Mouse (Mus musculus): ENCODE data around the gene Helz2. TPM values are rescaled to one million over a fixed set of nuclear protein-coding genes. Genes with fewer than 3 reads are reported as not detected.

Helz2 gene
- total and polyA plus RNA-seq, 2 experiments from 2014 or later = 0.24 to 2.8 TPM

GRCm38 (mm10) chr2:181253248-181253647 is 11.4 kb upstream of the Helz2 start:
- Histone ChIP-seq H3K27ac (no peak overlapping the region), H3K36me3 (ENCODE audit: insufficient read depth, low read length) (peaks cover 55% of the 10 kb centered on the region), H3K9ac (replicated peaks; ENCODE audit: low read length) (no peak overlapping the region), H3K4me2 (ENCODE audit: low read depth, low read length) (no peak overlapping the region), H3K4me3 (ENCODE audit: low read length) (no peak overlapping the region), H3K9me3 (ENCODE audit: low read length) (no peaks in the 10 kb centered on the region), H3K4me1 (ENCODE audit: insufficient read depth, low read length) (no peaks in the 10 kb centered on the region), H3K27me3 (ENCODE audit: insufficient read depth, low read length) (no peaks in the 10 kb centered on the region)
- ATAC-seq = no peak
- 94% methylated on average over 1 of the region's 1 CpGs for WGBS
- TF ChIP-seq CTCF (IDR thresholded peaks at IDR 0.05; ENCODE audit: low read depth) = no peak
- DNase-seq (ENCODE audit: low spot score) = no peak

DNA sequence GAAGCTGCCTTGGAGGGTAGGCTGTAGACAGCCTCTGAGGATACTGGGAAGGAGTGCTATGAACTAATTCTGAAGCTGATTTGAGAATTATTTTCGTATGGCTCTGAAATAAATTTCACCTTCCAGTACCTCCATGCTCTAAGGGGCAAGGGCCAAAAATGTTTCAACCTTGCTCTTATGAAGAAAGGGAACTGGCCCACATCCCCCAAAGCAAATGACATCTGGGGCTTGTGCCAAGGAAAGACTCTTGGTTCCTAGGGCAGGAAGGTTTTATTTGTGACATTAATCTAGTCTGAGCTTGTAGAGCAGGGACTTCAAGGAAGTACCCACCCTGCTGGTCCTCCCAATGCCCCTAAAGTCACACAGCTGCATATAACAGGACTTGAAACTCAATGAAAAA is 10.0 kb upstream of the Helz2 start:
- Histone ChIP-seq H3K27me3 (ENCODE audit: insufficient read depth, low read length) (no peaks in the 10 kb centered on the region), H3K9me3 (ENCODE audit: low read length) (0 out of 2 replicates have a peak, but pooled peaks cover 2% of the 10 kb centered on the region), H3K4me1 (ENCODE audit: insufficient read depth, low read length) (no peaks in the 10 kb centered on the region), H3K36me3 (ENCODE audit: insufficient read depth, low read length) (peaks cover 44% of the 10 kb centered on the region), H3K27ac (no peak overlapping the region), H3K4me2 (ENCODE audit: low read depth, low read length) (no peak overlapping the region), H3K9ac (replicated peaks; ENCODE audit: low read length) (no peak overlapping the region), H3K4me3 (ENCODE audit: low read length) (no peak overlapping the region)
- no peak for ATAC-seq
- TF ChIP-seq CTCF (IDR thresholded peaks at IDR 0.05; ENCODE audit: low read depth) = no peak
- WGBS = 92% methylated on average over 1 of the region's 1 CpGs
- no peak for DNase-seq (ENCODE audit: low spot score)

DNA sequence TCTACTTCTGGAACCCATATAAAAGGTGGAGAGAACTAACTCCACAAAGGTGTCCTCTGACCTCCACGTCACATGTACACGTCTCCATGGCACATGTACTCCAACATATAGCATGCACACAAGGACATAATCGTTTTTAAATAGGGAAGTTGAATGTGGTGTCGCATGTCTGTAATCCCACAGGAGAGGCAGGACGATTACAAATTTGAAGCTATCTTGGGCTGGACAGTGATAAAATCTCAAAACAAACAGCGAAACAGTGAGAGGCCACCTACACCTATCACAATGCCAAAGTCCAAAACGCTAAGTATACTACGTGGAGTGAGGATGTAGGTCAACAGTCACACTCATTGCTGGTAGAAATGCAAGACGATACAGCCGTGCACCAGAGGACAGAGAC is 7.4 kb upstream of the Helz2 start:
- Histone ChIP-seq H3K4me3 (ENCODE audit: low read length) (no peak overlapping the region), H3K4me1 (ENCODE audit: insufficient read depth, low read length) (no peaks in the 10 kb centered on the region), H3K9ac (replicated peaks; ENCODE audit: low read length) (no peak overlapping the region), H3K27ac (no peak overlapping the region), H3K27me3 (ENCODE audit: insufficient read depth, low read length) (no peaks in the 10 kb centered on the region), H3K36me3 (ENCODE audit: insufficient read depth, low read length) (peaks cover 22% of the 10 kb centered on the region), H3K4me2 (ENCODE audit: low read depth, low read length) (no peak overlapping the region), H3K9me3 (ENCODE audit: low read length) (0 out of 2 replicates have a peak, but pooled peaks cover 2% of the 10 kb centered on the region)
- WGBS = 88% methylated on average over 10 of the region's 10 CpGs
- no peak for DNase-seq (ENCODE audit: low spot score)
- no peak for TF ChIP-seq CTCF (IDR thresholded peaks at IDR 0.05; ENCODE audit: low read depth)
- no peak for ATAC-seq

- Histone ChIP-seq H3K27me3 (ENCODE audit: insufficient read depth, low read length) (no peaks in the 10 kb centered on the region), H3K4me3 (ENCODE audit: low read length) (no peak overlapping the region), H3K27ac (no peak overlapping the region), H3K9me3 (ENCODE audit: low read length) (0 out of 2 replicates have a peak, but pooled peaks cover 2% of the 10 kb centered on the region), H3K4me2 (ENCODE audit: low read depth, low read length) (no peak overlapping the region), H3K4me1 (ENCODE audit: insufficient read depth, low read length) (no peaks in the 10 kb centered on the region), H3K36me3 (ENCODE audit: insufficient read depth, low read length) (no peaks in the 10 kb centered on the region), H3K9ac (replicated peaks; ENCODE audit: low read length) (no peak overlapping the region)
- ATAC-seq (no peak), DNase-seq (ENCODE audit: low spot score) (no peak)
- TF ChIP-seq CTCF (IDR thresholded peaks at IDR 0.05; ENCODE audit: low read depth) = no peak
- 29% methylated on average over 2 of the region's 2 CpGs for WGBS
Measured at GRCm38 (mm10) chr2:181245031-181245430, 3.2 kb upstream of the Helz2 start.

- WGBS = 34% methylated on average over 11 of the region's 11 CpGs
- Histone ChIP-seq H3K4me3 (ENCODE audit: low read length) (no peak overlapping the region), H3K27me3 (ENCODE audit: insufficient read depth, low read length) (no peaks in the 10 kb centered on the region), H3K4me2 (ENCODE audit: low read depth, low read length) (no peak overlapping the region), H3K4me1 (ENCODE audit: insufficient read depth, low read length) (no peaks in the 10 kb centered on the region), H3K9me3 (ENCODE audit: low read length) (0 out of 2 replicates have a peak, but pooled peaks cover 2% of the 10 kb centered on the region), H3K9ac (replicated peaks; ENCODE audit: low read length) (no peak overlapping the region), H3K27ac (no peak overlapping the region), H3K36me3 (ENCODE audit: insufficient read depth, low read length) (no peaks in the 10 kb centered on the region)
- ATAC-seq = no peak
- TF ChIP-seq CTCF (IDR thresholded peaks at IDR 0.05; ENCODE audit: low read depth) = no peak
- no peak for DNase-seq (ENCODE audit: low spot score)
Measured at GRCm38 (mm10) chr2:181243706-181244394, 2.0 kb upstream of the Helz2 start.

DNA sequence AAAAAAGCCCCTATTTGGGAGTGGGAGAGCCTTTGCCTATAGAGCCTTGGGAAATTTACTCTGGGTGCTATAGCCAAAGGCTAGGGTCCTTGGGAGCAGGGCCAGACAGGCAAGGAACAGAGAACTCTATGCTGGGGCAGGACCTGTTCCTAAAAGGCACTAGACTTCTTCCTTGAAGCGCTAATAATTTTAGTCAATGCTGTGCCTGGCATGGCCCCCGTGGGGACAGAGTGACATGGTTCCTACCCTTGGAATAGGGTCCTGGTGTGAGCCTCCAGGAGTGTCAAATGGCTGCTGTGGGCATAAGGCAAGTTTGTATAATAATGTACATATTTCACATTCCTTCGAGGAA is 463 bp upstream of the Helz2 start:
- WGBS = 70% methylated on average over 3 of the region's 3 CpGs

GRCm38 (mm10) chr2:181240806-181241440 is 904 bp downstream of the Helz2 start:
- H3K9ac ChIP-seq (replicated peaks; ENCODE audit: low read length) = no peak overlapping the region
- ATAC-seq (no peak), DNase-seq (ENCODE audit: low spot score) (no peak)
- WGBS = 91% methylated on average over 13 of the region's 13 CpGs
- TF ChIP-seq CTCF (IDR thresholded peaks at IDR 0.05; ENCODE audit: low read depth) = no peak
- no peaks in the 10 kb centered on the region for H3K9me3 ChIP-seq (ENCODE audit: low read length)
- no peaks in the 10 kb centered on the region for H3K4me1 ChIP-seq (ENCODE audit: insufficient read depth, low read length)
- H3K27me3 ChIP-seq (ENCODE audit: insufficient read depth, low read length) = no peaks in the 10 kb centered on the region
- H3K36me3 ChIP-seq (ENCODE audit: insufficient read depth, low read length) = no peaks in the 10 kb centered on the region
- no peak overlapping the region for H3K27ac ChIP-seq
- H3K4me2 ChIP-seq (ENCODE audit: low read depth, low read length) = peak overlapping the region; percentile 42
- H3K4me3 ChIP-seq (ENCODE audit: low read length) = no peak overlapping the region

More for the DNA sequence above, 463 bp upstream of the Helz2 start:
- Histone ChIP-seq H3K4me1 (ENCODE audit: insufficient read depth, low read length) (no peaks in the 10 kb centered on the region), H3K27ac (no peak overlapping the region), H3K4me2 (ENCODE audit: low read depth, low read length) (peak overlapping the region; percentile 42; the same call in 1 of the 2 replicates), H3K36me3 (ENCODE audit: insufficient read depth, low read length) (no peaks in the 10 kb centered on the region), H3K9ac (replicated peaks; ENCODE audit: low read length) (no peak overlapping the region), H3K4me3 (ENCODE audit: low read length) (no peak overlapping the region), H3K9me3 (ENCODE audit: low read length) (0 out of 2 replicates have a peak, but pooled peaks cover 2% of the 10 kb centered on the region), H3K27me3 (ENCODE audit: insufficient read depth, low read length) (no peaks in the 10 kb centered on the region)
- ATAC-seq (no peak), DNase-seq (ENCODE audit: low spot score) (no peak)
- TF ChIP-seq CTCF (IDR thresholded peaks at IDR 0.05; ENCODE audit: low read depth) = no peak

Data from hindbrain, postnatal 0 days (tissue).